Mouse (Mus musculus) gastrocnemius, postnatal 10 days (tissue): Measurements from ENCODE around the gene Lad1. TPM values are rescaled to one million over a fixed set of nuclear protein-coding genes. Genes with fewer than 3 reads are reported as not detected.
A peak's percentile ranks its signal among the peaks of the same experiment; 100 is the strongest.

ENCODE experiments used
- DNase-seq: peaks from one replicate; pipeline ENCODE4 v3.0.0; 2021; ENCODE audit warnings: mixed read lengths
- total RNA-seq, 2 experiments: library from RNA; stranded (reverse); gene quantifications; 2 replicates each; pipeline ENCODE4 v1.2.3; 2021

Lad1 gene
- total RNA-seq, 2 experiments from 2014 or later: 0.11 to 0.12 TPM

DNA sequence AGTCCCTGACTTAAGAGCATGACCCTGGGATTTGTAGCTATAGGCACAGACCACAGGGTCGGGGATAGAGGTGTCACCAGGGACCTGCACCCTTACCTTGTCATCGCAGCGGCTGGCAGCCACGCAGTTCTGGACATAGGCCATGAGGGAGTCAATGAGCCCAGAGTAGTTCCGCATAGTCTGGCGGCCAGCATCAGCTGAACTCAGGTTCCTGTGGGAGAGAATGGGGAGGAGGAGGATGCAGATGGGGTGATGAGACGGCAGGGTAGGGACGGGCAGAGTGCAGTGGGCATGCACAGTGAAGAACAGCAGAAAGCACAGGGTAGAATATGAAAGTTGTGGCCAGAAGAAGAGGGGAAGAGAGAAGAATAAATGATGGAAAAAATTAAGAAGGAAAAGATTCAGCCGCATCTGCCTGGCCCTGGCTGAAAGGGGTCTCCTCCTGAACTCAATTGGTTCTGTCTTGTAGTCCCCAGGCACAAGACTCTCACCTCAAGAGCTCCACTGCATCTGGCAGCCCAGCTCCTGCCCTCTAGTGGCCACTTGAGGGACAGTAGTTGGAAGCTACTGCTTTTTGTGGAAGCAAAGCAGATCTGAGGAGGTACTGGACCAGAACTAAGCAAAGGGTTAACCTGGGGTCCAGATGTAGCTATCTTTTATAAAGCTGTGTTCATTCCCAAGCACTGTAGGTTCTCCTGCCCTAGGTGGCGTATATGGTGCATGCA lies 64.1 kb downstream of the Lad1 start:
- DNase-seq: peak; percentile 59

Other genes starting within 250 kb of the Lad1 start
- gene Nav1, start 211.3 kb upstream of the Lad1 start, total RNA-seq: 10 to 100 TPM; 17.2 to 29.5 TPM
- 10 to 100 TPM; 63.5 to 70.3 TPM for gene Csrp1, start 98.5 kb upstream of the Lad1 start, total RNA-seq
- 10 to 100 TPM; 24.1 to 36.7 TPM for gene Phlda3, start 52.5 kb upstream of the Lad1 start, total RNA-seq
- 100 to 1,000 TPM; 162 to 214 TPM for gene Tnni1, start 39.2 kb upstream of the Lad1 start, total RNA-seq
- gene Tnnt2, start 17.8 kb downstream of the Lad1 start, total RNA-seq: 10 to 100 TPM; 41.1 to 52.6 TPM
- under 1 TPM in 1 of 2 experiments, not detected in 1; 0.07 TPM for gene Pkp1, start 100.6 kb downstream of the Lad1 start, total RNA-seq
- gene Igfn1, start 187.7 kb downstream of the Lad1 start, total RNA-seq: 10 to 100 TPM; 18.2 to 31.6 TPM
- 10 to 100 TPM; 27.2 to 29.0 TPM for gene Tmem9, start 189.6 kb downstream of the Lad1 start, total RNA-seq
- gene Ascl5, start 232.2 kb downstream of the Lad1 start, total RNA-seq: not detected
- gene Cacna1s, start 234.2 kb downstream of the Lad1 start, total RNA-seq: 100 to 1,000 TPM; 558 to 576 TPM